Mouse (Mus musculus) right cerebral cortex, adult 18-20 months (tissue): ENCODE results near the gene Eps15.

ENCODE experiments used
- DNase-seq: peaks from one replicate; pipeline ENCODE4 v3.0.0; 2022; ENCODE audit warnings: mixed read lengths

Gene Eps15

GRCm38 (mm10) chr4:109279689-109280458 lies at the start of gene Eps15:
Eps15 (plus strand) TSS chr4:109280268.
- DNase-seq: peak; percentile 83

- DNase-seq: no peak
These were observed 45.9 kb upstream of the Eps15 start, which contains the start of gene Calr4 for GRCm38 (mm10) chr4:109234185-109234584. Calr4 (plus strand) TSS chr4:109234485.

GRCm38 (mm10) chr4:109234806-109235350 lies 45.2 kb upstream of the Eps15 start:
- peak; percentile 8 for DNase-seq

DNA sequence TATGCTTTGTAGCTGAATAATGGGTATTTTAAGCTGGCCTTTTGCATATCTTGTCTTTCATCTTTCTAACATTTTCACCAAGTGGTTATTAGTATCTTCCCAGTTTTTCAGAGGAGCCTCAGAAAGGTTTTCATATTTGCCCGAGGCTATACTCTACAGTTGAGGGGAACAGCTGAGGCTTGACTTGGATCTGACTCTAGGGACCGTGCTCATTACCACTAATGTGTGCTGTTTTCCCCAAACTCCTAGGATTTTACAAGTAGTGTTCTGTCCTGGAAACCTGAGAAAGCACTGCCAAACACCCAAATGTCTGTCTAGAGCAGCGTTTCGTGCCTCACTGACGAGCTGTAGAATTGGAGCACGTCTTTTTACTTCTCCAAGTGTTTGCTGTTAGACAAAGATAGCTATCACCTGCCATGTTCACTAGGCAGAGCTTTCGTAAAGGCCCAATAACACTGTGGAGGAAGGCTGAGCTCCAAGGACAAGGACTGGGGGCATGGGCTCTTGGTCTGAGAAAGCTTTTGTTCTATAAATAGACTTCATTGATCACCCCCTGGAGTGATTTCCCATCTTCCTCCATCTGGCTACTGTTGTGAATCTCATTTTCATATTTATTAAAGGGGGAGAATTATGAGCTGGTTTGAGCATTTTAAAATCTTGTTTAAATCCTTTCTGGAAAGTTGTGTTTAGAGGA lies 43.7 kb upstream of the Eps15 start:
- no peak for DNase-seq

- peak; percentile 43 for DNase-seq
These were observed 41.4 kb upstream of the Eps15 start for GRCm38 (mm10) chr4:109238428-109239268.

DNA sequence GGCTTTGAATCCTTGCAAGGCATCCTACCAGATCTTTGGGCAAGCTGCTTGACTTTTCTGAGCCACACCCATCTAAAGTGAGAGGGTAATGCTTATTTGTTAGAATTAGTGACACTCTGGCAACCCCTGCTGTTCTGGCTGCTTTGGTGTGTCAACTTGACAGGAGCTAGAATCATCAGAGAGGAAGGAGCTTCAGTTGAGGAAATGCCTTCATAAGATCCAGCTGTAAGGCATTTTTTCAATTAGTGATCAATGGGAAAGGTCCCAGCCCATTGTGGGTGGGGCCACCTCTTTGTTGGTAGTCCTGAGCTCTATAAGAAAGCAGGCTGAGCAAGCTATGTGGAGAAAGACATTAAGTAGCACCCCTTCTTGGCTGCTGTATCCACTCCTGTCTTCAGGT lies 38.8 kb upstream of the Eps15 start:
- no peak for DNase-seq

DNA sequence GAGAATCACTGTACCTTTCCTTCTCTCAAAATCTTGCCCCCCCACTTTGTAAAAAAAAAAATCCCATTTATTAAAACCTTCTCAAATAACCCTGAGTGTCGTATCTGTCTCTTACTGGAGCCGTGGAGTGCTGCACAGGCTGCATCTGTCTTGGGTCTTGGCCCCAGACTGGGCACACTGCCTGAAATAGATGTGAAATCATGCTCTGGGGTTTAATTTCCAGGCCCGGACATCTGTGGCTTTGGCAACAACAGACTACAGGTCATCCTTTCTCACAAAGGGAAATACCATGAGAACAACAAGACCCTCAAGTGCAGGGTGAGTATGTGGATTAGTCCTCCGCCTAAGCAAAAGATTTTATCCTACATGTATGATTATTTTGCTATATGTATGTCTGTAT lies 38.1 kb upstream of the Eps15 start:
- DNase-seq: no peak

DNA sequence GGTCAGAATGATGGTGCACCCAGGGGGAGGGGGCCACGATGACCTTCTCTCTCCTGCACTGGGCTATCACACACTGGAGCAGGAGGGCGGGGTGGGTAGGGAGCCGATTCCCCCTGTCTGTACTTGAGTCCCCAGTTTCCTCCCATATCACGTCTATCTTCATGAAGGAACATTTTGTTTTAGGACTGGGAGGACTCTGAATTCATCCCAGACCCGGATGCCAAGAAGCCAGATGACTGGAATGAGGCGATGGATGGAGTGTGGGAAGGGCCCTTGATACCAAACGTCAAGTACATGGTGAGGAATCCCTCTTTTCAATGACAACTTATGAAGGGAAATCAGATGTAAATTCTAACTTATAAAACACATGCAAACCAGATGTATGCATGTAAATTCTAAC lies 35.6 kb upstream of the Eps15 start:
- DNase-seq: no peak

DNA sequence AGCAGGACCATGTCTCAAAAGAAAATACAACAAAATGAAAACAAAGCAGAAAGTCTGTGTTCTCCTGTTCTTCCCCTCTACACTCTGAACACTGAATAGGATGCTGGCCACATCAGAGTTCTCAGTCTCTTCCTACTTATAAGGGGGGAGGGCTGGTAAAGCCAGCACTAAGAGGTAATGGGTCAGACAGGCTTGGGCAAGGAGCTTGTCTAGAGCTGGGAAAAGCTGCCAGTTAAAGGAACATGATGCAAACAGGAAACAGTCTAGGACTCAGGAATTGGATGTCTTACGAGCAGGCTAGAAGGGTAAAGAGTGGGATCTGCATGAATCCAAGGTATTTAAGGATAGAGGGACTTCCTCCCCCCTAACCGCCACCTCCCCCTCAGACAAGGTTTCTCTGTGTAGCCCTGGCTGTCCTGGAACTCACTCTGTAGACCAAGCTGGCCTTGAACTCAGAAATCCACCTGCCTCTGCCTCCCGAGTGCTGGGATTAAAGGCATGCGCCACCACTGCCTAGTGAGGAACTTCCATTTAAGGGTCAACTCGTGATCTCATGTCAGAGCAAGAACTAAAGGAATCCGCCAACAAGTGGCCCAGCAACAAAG lies 35.0 kb upstream of the Eps15 start:
- no peak for DNase-seq

GRCm38 (mm10) chr4:109251605-109252004 lies 28.5 kb upstream of the Eps15 start:
- DNase-seq: peak; percentile 9

- no peak for DNase-seq
These were observed 27.9 kb upstream of the Eps15 start for GRCm38 (mm10) chr4:109252199-109252598.

- DNase-seq: no peak
These were observed 26.4 kb upstream of the Eps15 start for GRCm38 (mm10) chr4:109253664-109254151.

DNA sequence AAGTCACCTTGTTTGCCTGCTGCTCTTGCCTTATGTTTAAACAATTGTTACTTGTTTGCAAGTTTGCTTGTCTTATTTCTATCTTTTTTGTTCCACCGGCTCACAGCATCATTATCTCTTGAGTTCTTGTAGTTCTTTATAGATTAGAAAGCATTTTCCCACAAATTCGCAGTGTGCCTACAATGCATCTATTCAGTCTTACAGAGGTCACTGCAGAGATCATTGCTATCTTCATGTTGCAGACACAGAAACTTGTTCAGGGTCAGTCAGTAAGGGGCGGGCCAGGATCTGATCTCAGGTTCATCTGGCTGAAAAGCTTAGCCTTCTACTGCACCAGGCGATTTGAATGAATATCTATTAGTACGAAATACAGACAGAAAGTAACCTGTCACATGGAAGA lies 25.6 kb upstream of the Eps15 start:
- no peak for DNase-seq

GRCm38 (mm10) chr4:109255321-109255720 lies 24.7 kb upstream of the Eps15 start:
- no peak for DNase-seq

GRCm38 (mm10) chr4:109255727-109256417 lies 24.2 kb upstream of the Eps15 start:
- DNase-seq: no peak

- DNase-seq: no peak
These were observed 23.3 kb upstream of the Eps15 start for GRCm38 (mm10) chr4:109256791-109257190.

DNA sequence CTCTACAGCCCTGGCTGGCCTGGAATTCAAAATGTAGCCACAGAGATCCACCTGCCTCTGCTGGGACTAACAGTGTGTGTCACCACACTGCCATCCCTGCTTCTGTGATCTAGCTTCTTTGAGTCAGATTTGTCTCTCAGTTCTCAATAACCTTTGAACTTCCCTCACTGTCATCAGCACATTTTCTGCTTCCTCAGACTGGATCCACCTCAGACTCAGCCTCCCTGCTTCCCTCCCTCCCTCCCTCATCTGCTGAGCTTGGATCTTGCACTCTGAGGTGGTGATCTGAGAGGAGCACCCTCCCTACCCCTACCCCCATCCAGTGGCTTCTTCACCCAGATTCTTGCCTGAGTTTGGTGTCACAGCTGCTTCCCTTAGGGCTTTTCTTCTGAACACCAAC lies 22.4 kb upstream of the Eps15 start:
- no peak for DNase-seq

GRCm38 (mm10) chr4:109262068-109262467 lies 18.0 kb upstream of the Eps15 start:
- DNase-seq: no peak

GRCm38 (mm10) chr4:109266056-109266455 lies 14.0 kb upstream of the Eps15 start:
- no peak for DNase-seq

DNA sequence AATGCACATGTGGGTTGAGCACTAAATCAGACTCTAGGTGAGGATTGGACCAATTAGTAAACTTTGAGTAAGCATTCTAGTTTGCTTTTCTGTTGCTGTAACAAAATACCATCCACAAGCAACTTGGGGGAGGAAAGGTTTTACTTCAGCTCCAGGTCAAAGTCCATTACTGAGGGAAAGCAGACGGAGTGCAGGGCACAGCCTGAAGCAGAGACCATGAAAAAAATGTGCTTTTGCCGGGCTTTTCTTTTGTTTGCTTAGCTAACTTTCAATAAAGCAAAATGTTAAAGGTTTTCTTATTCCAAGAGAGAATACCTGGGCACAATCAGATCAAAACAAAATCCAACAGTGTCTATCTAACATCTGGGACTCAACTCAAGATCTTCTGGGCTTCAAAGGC lies 13.3 kb upstream of the Eps15 start:
- DNase-seq: no peak

DNA sequence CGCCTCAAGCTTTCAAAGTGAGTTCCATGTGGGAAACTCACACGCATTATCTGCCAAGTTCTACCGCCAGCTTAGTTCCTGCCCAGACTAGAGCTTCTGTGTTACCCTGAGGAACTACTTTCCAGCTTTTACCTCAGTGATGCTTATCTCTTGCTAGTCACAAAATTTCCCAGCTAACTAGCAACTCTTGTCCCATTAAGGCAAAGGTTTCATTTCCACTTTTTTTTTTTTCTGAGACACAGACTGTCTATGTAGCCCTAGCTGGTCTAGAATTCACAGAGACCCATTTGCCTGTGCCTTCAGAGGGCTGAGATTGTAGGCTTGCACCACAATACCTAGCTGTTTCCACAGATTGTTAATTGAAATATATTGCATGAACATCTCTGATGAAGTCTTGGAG lies 12.6 kb upstream of the Eps15 start:
- no peak for DNase-seq

DNA sequence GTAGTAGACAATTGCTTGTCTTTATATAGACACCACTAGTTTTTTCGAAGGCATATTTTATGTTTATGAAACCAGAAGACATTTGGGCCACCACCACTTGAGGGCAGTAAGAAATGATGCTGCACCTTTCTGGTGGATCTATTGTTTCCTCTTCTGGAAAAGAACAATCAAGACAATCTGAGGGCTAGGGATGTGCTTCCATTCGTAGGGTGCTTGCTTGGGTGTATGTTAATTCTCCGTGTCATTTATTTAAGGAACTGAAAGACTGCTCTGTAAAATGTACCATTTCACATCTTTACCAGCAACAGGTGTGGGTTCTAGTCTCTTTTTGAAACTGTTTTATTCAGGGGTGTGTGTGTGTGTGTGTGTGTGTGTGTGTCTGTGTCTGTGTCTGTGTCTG lies 11.2 kb upstream of the Eps15 start:
- DNase-seq: no peak
